Mouse (Mus musculus): ENCODE data around the gene Gipc3. TPM values are rescaled to one million over a fixed set of nuclear protein-coding genes. Genes with fewer than 3 reads are reported as not detected.

The Gipc3 gene
- polyA plus RNA-seq, 1 experiment from 2014 or later: 0.05 TPM

DNA sequence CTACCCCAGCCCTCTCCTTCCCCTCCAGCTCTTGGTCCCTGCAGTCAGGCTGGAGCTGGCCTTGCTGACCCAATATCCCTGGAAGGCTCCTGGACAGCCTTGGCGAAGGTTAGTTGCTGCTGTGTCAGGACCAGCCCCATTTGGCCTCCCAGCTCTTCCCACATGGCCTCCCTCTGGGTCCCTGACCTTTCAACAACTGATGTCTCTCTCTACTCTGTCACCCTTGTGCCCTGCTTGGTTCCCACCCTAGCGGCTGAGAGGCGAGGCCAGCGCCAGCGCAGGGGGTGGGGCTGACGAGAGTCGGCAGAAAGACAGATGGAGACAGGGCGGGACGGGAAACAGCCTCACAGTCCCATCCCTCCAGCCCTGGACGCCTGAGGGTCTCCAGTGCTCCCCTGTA is 14.7 kb downstream of the Gipc3 start, which contains the start of gene Tbxa2r:
Gene Tbxa2r, plus strand, starts transcription at position 346 of the 400 bp plus-strand sequence.
- peak within 1 kb of the TSS; percentile 62 for H3K4me2 ChIP-seq (ENCODE audit: low read depth, low read length)
- WGBS: 9% methylated on average over 10 of the region's 10 CpGs
- peak within 1 kb of the TSS; percentile 97 for H3K27ac ChIP-seq (ENCODE audit: low read length)
- no peaks in the 10 kb centered on the region for H3K27me3 ChIP-seq (ENCODE audit: control insufficient read depth, insufficient read depth, low read length)
- H3K36me3 ChIP-seq (ENCODE audit: control insufficient read depth, insufficient read depth, low read length): peaks cover 30% of the 10 kb centered on the region
- H3K4me3 ChIP-seq (replicated peaks; ENCODE audit: low read length): peak within 1 kb of the TSS; percentile 44
- H3K9me3 ChIP-seq (replicated peaks; ENCODE audit: control insufficient read depth, low read length): no peaks in the 10 kb centered on the region
- H3K4me1 ChIP-seq (ENCODE audit: control insufficient read depth, insufficient read depth, low read length): peaks cover 30% of the 10 kb centered on the region
- ATAC-seq (ENCODE audit: insufficient read depth, low FRiP score): peak; percentile 37; the same call in 1 of the 2 replicates
- peak within 1 kb of the TSS; percentile 71 for H3K9ac ChIP-seq (ENCODE audit: low read length)

GRCm38 (mm10) chr10:81327959-81328358 is 15.1 kb downstream of the Gipc3 start:
- Histone ChIP-seq H3K27me3 (ENCODE audit: control insufficient read depth, insufficient read depth, low read length) (no peaks in the 10 kb centered on the region), H3K9ac (ENCODE audit: low read length) (peak overlapping the region; percentile 71), H3K27ac (ENCODE audit: low read length) (peak overlapping the region; percentile 97), H3K4me3 (replicated peaks; ENCODE audit: low read length) (no peak overlapping the region), H3K36me3 (ENCODE audit: control insufficient read depth, insufficient read depth, low read length) (peaks cover 35% of the 10 kb centered on the region), H3K4me2 (ENCODE audit: low read depth, low read length) (peak overlapping the region; percentile 62; the same call in 1 of the 2 replicates), H3K9me3 (replicated peaks; ENCODE audit: control insufficient read depth, low read length) (no peaks in the 10 kb centered on the region), H3K4me1 (ENCODE audit: control insufficient read depth, insufficient read depth, low read length) (peaks cover 30% of the 10 kb centered on the region)
- 14% methylated on average over 2 of the region's 2 CpGs for WGBS
- ATAC-seq (ENCODE audit: insufficient read depth, low FRiP score): no peak

DNA sequence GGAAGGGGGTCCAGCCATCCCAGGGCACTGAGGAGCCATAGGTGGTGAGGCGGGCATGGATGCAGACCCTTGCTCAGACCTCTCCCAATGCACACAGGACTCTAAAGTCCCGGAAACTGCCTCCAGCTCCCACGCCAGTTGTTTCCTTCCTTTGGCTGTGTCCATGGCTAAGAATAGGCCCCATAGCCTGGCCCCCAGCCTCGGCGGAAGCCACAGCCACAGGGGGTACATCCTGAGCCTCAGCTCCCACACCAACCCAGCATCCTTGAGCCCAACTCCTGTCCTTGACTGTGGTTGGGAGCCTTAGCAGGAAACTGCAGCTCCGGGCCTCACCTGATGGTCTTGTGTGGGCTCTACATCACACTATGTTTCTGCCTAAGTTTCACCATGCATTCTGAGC is 16.2 kb downstream of the Gipc3 start:
- no peak overlapping the region for H3K4me2 ChIP-seq (ENCODE audit: low read depth, low read length)
- H3K36me3 ChIP-seq (ENCODE audit: control insufficient read depth, insufficient read depth, low read length): peaks cover 42% of the 10 kb centered on the region
- no peaks in the 10 kb centered on the region for H3K9me3 ChIP-seq (replicated peaks; ENCODE audit: control insufficient read depth, low read length)
- no peaks in the 10 kb centered on the region for H3K27me3 ChIP-seq (ENCODE audit: control insufficient read depth, insufficient read depth, low read length)
- peaks cover 28% of the 10 kb centered on the region for H3K4me1 ChIP-seq (ENCODE audit: control insufficient read depth, insufficient read depth, low read length)
- no peak overlapping the region; the same call in 1 of the 2 replicates for H3K4me3 ChIP-seq (replicated peaks; ENCODE audit: low read length)
- ATAC-seq (ENCODE audit: insufficient read depth, low FRiP score): no peak
- WGBS: 71% methylated on average over 6 of the region's 6 CpGs
- no peak overlapping the region for H3K9ac ChIP-seq (ENCODE audit: low read length)
- H3K27ac ChIP-seq (ENCODE audit: low read length): peak overlapping the region; percentile 42; the same call in 1 of the 2 replicates

GRCm38 (mm10) chr10:81325781-81326180 is 17.3 kb downstream of the Gipc3 start:
- no peak for ATAC-seq (ENCODE audit: insufficient read depth, low FRiP score)
- Histone ChIP-seq H3K4me1 (ENCODE audit: control insufficient read depth, insufficient read depth, low read length) (peaks cover 31% of the 10 kb centered on the region), H3K27me3 (ENCODE audit: control insufficient read depth, insufficient read depth, low read length) (no peaks in the 10 kb centered on the region), H3K27ac (ENCODE audit: low read length) (no peak overlapping the region), H3K4me2 (ENCODE audit: low read depth, low read length) (no peak overlapping the region), H3K36me3 (ENCODE audit: control insufficient read depth, insufficient read depth, low read length) (peaks cover 42% of the 10 kb centered on the region), H3K4me3 (replicated peaks; ENCODE audit: low read length) (no peak overlapping the region), H3K9ac (ENCODE audit: low read length) (no peak overlapping the region), H3K9me3 (replicated peaks; ENCODE audit: control insufficient read depth, low read length) (no peaks in the 10 kb centered on the region)
- 91% methylated on average over 18 of the region's 18 CpGs for WGBS

- peaks cover 42% of the 10 kb centered on the region for H3K36me3 ChIP-seq (ENCODE audit: control insufficient read depth, insufficient read depth, low read length)
- H3K9me3 ChIP-seq (replicated peaks; ENCODE audit: control insufficient read depth, low read length): no peaks in the 10 kb centered on the region
- no peak overlapping the region for H3K27ac ChIP-seq (ENCODE audit: low read length)
- 92% methylated on average over 21 of the region's 21 CpGs for WGBS
- no peak overlapping the region for H3K9ac ChIP-seq (ENCODE audit: low read length)
- no peak for ATAC-seq (ENCODE audit: insufficient read depth, low FRiP score)
- no peak overlapping the region for H3K4me2 ChIP-seq (ENCODE audit: low read depth, low read length)
- H3K4me3 ChIP-seq (replicated peaks; ENCODE audit: low read length): no peak overlapping the region
- peaks cover 26% of the 10 kb centered on the region for H3K4me1 ChIP-seq (ENCODE audit: control insufficient read depth, insufficient read depth, low read length)
- no peaks in the 10 kb centered on the region for H3K27me3 ChIP-seq (ENCODE audit: control insufficient read depth, insufficient read depth, low read length)
Observed at GRCm38 (mm10) chr10:81325176-81325575, 17.9 kb downstream of the Gipc3 start.

DNA sequence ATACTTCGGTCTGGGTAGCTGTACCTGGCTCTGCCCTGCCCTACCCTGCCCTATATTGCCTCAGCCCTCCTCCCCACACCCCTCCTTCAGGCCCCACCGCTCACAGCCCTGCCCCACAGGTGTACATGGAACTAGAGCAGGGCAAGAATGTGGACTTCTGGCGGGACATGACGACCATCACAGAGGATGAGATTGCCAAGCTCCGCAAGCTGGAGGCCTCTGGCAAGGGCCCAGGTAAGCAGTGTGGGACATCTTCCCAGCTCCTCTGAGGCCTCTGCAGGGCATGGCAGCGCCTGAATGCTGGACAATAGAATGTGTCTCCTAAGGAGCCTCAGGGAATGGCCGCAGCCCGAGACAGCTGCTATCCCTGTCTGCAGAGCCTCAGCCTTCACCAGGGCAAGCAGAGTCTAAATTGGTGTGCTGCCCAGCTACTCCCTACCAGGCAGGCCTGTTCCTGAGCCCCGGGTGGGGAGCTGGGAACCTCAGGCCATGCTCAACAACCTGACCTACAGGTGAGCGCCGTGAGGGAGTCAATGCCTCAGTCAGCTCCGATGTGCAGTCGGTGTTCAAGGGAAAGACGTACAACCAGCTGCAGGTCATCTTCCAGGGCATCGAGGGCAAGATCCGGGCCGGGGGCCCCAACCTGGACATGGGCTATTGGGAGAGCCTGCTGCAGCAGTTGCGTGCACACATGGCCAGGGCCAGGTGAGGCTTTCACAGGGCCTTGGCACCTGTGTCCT is 19.1 kb downstream of the Gipc3 start:
- Histone ChIP-seq H3K4me3 (replicated peaks; ENCODE audit: low read length) (no peak overlapping the region), H3K4me2 (ENCODE audit: low read depth, low read length) (no peak overlapping the region), H3K9me3 (replicated peaks; ENCODE audit: control insufficient read depth, low read length) (no peaks in the 10 kb centered on the region), H3K27me3 (ENCODE audit: control insufficient read depth, insufficient read depth, low read length) (no peaks in the 10 kb centered on the region), H3K4me1 (ENCODE audit: control insufficient read depth, insufficient read depth, low read length) (peaks cover 26% of the 10 kb centered on the region), H3K9ac (ENCODE audit: low read length) (no peak overlapping the region), H3K36me3 (ENCODE audit: control insufficient read depth, insufficient read depth, low read length) (peaks cover 42% of the 10 kb centered on the region), H3K27ac (ENCODE audit: low read length) (no peak overlapping the region)
- no peak for ATAC-seq (ENCODE audit: insufficient read depth, low FRiP score)
- 93% methylated on average over 18 of the region's 18 CpGs for WGBS

DNA sequence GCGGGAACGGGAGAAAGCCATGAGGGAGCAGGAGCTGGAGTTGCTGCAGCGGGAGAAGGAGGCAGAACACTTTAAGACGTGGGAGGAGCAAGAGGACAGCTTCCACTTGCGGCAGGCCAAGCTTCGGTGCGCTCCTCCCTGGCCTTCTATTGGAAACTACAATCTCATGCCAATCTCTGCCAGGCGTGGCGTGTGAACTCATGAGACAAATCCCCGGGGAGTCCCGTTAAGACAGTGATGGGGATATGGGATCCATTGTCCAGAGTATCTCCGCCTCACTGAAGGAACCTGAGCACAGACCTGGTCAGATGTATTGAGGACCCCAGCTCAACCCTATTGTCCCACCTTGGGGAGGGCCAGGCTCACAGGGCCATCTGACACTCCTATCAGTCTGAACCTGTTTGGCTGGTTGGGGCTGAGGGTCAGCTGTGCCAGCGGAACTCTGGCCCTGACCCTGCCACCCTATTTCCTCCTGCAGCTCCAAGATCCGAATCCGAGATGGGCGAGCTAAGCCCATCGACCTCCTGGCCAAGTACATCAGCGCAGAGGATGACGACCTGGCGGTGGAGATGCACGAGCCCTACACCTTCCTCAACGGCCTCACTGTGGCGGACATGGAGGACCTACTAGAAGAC is 19.8 kb downstream of the Gipc3 start:
- peaks cover 25% of the 10 kb centered on the region for H3K4me1 ChIP-seq (ENCODE audit: control insufficient read depth, insufficient read depth, low read length)
- H3K36me3 ChIP-seq (ENCODE audit: control insufficient read depth, insufficient read depth, low read length): peaks cover 42% of the 10 kb centered on the region
- H3K4me2 ChIP-seq (ENCODE audit: low read depth, low read length): no peak overlapping the region
- whole genome bisulfite sequencing: 90% methylated on average over 23 of the region's 23 CpGs
- no peak overlapping the region for H3K27ac ChIP-seq (ENCODE audit: low read length)
- H3K27me3 ChIP-seq (ENCODE audit: control insufficient read depth, insufficient read depth, low read length): no peaks in the 10 kb centered on the region
- no peaks in the 10 kb centered on the region for H3K9me3 ChIP-seq (replicated peaks; ENCODE audit: control insufficient read depth, low read length)
- no peak overlapping the region for H3K4me3 ChIP-seq (replicated peaks; ENCODE audit: low read length)
- H3K9ac ChIP-seq (ENCODE audit: low read length): no peak overlapping the region
- ATAC-seq (ENCODE audit: insufficient read depth, low FRiP score): no peak

DNA sequence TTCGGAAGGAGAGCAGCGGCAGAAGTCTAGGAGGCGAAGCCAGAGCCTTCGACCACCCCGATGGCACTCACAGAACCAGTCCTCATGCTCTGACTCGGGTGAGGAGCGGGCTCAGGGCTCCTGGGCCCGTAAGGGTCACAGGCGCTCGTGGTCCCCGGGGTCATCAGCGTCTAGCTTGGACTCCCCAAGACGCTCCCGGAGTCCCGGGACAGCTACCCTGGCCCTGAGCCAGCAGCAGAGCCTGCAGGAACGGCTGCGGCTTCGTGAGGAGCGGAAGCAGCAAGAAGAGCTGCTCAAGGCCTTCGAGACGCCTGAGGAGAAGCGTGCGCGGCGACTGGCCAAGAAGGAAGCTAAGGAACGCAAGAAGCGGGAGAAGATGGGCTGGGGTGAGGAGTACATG is 20.6 kb downstream of the Gipc3 start:
- Histone ChIP-seq H3K36me3 (ENCODE audit: control insufficient read depth, insufficient read depth, low read length) (peaks cover 42% of the 10 kb centered on the region), H3K9ac (ENCODE audit: low read length) (no peak overlapping the region), H3K27me3 (ENCODE audit: control insufficient read depth, insufficient read depth, low read length) (no peaks in the 10 kb centered on the region), H3K4me1 (ENCODE audit: control insufficient read depth, insufficient read depth, low read length) (peaks cover 26% of the 10 kb centered on the region), H3K4me2 (ENCODE audit: low read depth, low read length) (peak overlapping the region; percentile 96), H3K9me3 (replicated peaks; ENCODE audit: control insufficient read depth, low read length) (no peaks in the 10 kb centered on the region), H3K27ac (ENCODE audit: low read length) (no peak overlapping the region), H3K4me3 (replicated peaks; ENCODE audit: low read length) (no peak overlapping the region)
- 90% methylated on average over 27 of the region's 27 CpGs for WGBS
- no peak for ATAC-seq (ENCODE audit: insufficient read depth, low FRiP score)

DNA sequence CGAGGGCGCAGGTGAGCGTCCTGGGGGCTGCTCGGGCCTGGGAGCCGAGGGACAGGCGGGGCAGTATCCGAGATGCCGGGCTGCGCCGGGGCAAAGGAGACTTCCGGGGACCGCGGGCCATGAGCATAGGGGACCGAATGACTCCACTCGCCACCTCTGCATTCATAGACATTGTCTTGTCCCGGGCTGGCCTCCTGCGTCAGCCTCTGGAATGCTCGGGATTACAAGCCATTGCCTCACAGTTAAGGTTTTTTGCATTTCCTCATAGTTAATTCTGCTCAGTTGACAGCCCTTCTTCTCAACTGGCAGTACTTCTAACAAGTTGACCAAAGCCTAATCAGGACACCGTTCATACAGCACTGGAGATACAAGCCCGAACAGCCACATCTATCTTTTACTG is 21.6 kb downstream of the Gipc3 start:
- H3K27ac ChIP-seq (ENCODE audit: low read length): peak overlapping the region; percentile 89
- H3K27me3 ChIP-seq (ENCODE audit: control insufficient read depth, insufficient read depth, low read length): no peaks in the 10 kb centered on the region
- 2% methylated on average over 19 of the region's 20 CpGs for WGBS
- H3K4me1 ChIP-seq (ENCODE audit: control insufficient read depth, insufficient read depth, low read length): peaks cover 36% of the 10 kb centered on the region
- H3K4me2 ChIP-seq (ENCODE audit: low read depth, low read length): peak overlapping the region; percentile 96
- peaks cover 37% of the 10 kb centered on the region for H3K36me3 ChIP-seq (ENCODE audit: control insufficient read depth, insufficient read depth, low read length)
- H3K9ac ChIP-seq (ENCODE audit: low read length): peak overlapping the region; percentile 93
- peak overlapping the region; percentile 96 for H3K4me3 ChIP-seq (replicated peaks; ENCODE audit: low read length)
- H3K9me3 ChIP-seq (replicated peaks; ENCODE audit: control insufficient read depth, low read length): no peaks in the 10 kb centered on the region
- no peak for ATAC-seq (ENCODE audit: insufficient read depth, low FRiP score)

Data from stomach, embryonic 16.5 days (tissue).